Mouse (Mus musculus): Measurements from ENCODE around the gene Fkbp10.

- TF ChIP-seq CTCF (IDR thresholded peaks at IDR 0.05; ENCODE audit: extremely low read depth, insufficient read length, insufficient replicate concordance, low read depth, low read length) (peak; percentile 84; the same call in 1 of the 2 replicates), POLR2A (IDR thresholded peaks at IDR 0.05; ENCODE audit: low read depth, low read length) (no peak)
Observed at GRCm38 (mm10) chr11:100408076-100408834, 7.2 kb upstream of the Fkbp10 start.
